Mouse (Mus musculus): ENCODE data around the gene Eid2b. TPM values are rescaled to one million over a fixed set of nuclear protein-coding genes. Genes with fewer than 3 reads are reported as not detected.
A peak's percentile ranks its signal among the peaks of the same experiment; 100 is the strongest.
"Not testable (repeated sequence)": the region's sequence is repeated elsewhere in the genome, so short reads cannot be mapped to it uniquely, and the experiment has no call there.

Gene Eid2b
- total RNA-seq (2014; rRNA removed): 1.9 and 3.0 TPM in 2 replicates
- polyA plus RNA-seq (2012; rRNA removed): 3.5 and 3.9 TPM in 2 replicates

GRCm38 (mm10) chr7:28277615-28278278 lies at the start of gene Eid2b:
Gene Eid2b, plus strand, starts transcription at chr7:28277739.
- Histone ChIP-seq H3K4me1 (ENCODE audit: control insufficient read depth, insufficient read depth, low read length) (no peaks in the 10 kb centered on the region), H3K27me3 (ENCODE audit: control insufficient read depth, insufficient read depth, low read length) (no peaks in the 10 kb centered on the region), H3K27ac (replicated peaks; ENCODE audit: insufficient read depth, low read depth, low read length) (peak within 1 kb of the TSS; percentile 61), H3K79me2 (ENCODE audit: control insufficient read depth, insufficient read depth, low read length) (no peaks in the 10 kb centered on the region), H3K9ac (ENCODE audit: low read depth, low read length) (peak within 1 kb of the TSS; percentile 83), H3K36me3 (ENCODE audit: control insufficient read depth, insufficient read depth, low read length) (no peaks in the 10 kb centered on the region), H3K4me3 (ENCODE audit: insufficient read depth, low read depth, low read length) (peak within 1 kb of the TSS; percentile 67)
- WGBS: 2% methylated on average over 68 of the region's 68 CpGs
- peak; percentile 77 for DNase-seq (ENCODE audit: extremely low read depth, low read depth, low spot score)
- no peak for TF ChIP-seq POLR2A (IDR thresholded peaks at IDR 0.05; ENCODE audit: extremely low read depth, insufficient read depth, low read length)
- peak; percentile 95 for TF ChIP-seq CTCF (IDR thresholded peaks at IDR 0.05; ENCODE audit: low read depth, low read length)

GRCm38 (mm10) chr7:28243943-28244342 lies 33.6 kb upstream of the Eid2b start:
- WGBS: 12% methylated on average over 2 of the region's 2 CpGs
- not testable (repeated sequence) for H3K4me3 ChIP-seq (ENCODE audit: insufficient read depth, low read depth, low read length); H3K9ac ChIP-seq (ENCODE audit: low read depth, low read length); H3K4me1 ChIP-seq (ENCODE audit: control insufficient read depth, insufficient read depth, low read length); H3K27me3 ChIP-seq (ENCODE audit: control insufficient read depth, insufficient read depth, low read length); H3K79me2 ChIP-seq (ENCODE audit: control insufficient read depth, insufficient read depth, low read length); H3K27ac ChIP-seq (replicated peaks; ENCODE audit: insufficient read depth, low read depth, low read length); H3K36me3 ChIP-seq (ENCODE audit: control insufficient read depth, insufficient read depth, low read length)
- DNase-seq (ENCODE audit: extremely low read depth, low read depth, low spot score): peak; percentile 69

DNA sequence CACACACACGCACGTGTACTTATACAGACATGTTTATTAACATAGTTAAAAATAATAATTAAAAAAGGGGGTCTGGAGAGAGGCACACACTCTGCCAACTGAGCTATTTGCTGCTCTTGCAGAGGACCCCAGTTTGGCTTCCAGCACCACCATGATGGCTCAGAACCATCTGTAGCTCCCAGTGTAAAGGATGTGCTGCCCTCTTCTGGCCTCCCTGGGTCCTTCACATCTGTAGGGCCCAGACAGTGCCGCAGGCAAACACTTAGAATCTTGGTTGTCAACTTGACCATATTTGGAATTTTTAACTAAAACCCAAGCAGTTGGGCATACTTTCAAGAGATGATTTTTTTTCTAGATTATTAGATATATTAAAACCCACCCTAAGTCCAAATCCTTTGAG lies 28.6 kb upstream of the Eid2b start:
- H3K4me3 ChIP-seq (ENCODE audit: insufficient read depth, low read depth, low read length): no peak overlapping the region
- TF ChIP-seq CTCF (IDR thresholded peaks at IDR 0.05; ENCODE audit: low read depth, low read length): no peak
- no peak for TF ChIP-seq POLR2A (IDR thresholded peaks at IDR 0.05; ENCODE audit: extremely low read depth, insufficient read depth, low read length)
- H3K36me3 ChIP-seq (ENCODE audit: control insufficient read depth, insufficient read depth, low read length): no peaks in the 10 kb centered on the region
- H3K9ac ChIP-seq (ENCODE audit: low read depth, low read length): no peak overlapping the region
- no peaks in the 10 kb centered on the region for H3K79me2 ChIP-seq (ENCODE audit: control insufficient read depth, insufficient read depth, low read length)
- 92% methylated on average over 3 of the region's 3 CpGs for WGBS
- H3K27me3 ChIP-seq (ENCODE audit: control insufficient read depth, insufficient read depth, low read length): no peaks in the 10 kb centered on the region
- no peak overlapping the region for H3K27ac ChIP-seq (replicated peaks; ENCODE audit: insufficient read depth, low read depth, low read length)
- no peaks in the 10 kb centered on the region for H3K4me1 ChIP-seq (ENCODE audit: control insufficient read depth, insufficient read depth, low read length)
- DNase-seq (ENCODE audit: extremely low read depth, low read depth, low spot score): no peak

GRCm38 (mm10) chr7:28251976-28252375 lies 25.6 kb upstream of the Eid2b start:
- TF ChIP-seq POLR2A (IDR thresholded peaks at IDR 0.05; ENCODE audit: extremely low read depth, insufficient read depth, low read length) (no peak), CTCF (IDR thresholded peaks at IDR 0.05; ENCODE audit: low read depth, low read length) (no peak)
- Histone ChIP-seq H3K36me3 (ENCODE audit: control insufficient read depth, insufficient read depth, low read length) (no peaks in the 10 kb centered on the region), H3K27ac (replicated peaks; ENCODE audit: insufficient read depth, low read depth, low read length) (no peak overlapping the region), H3K27me3 (ENCODE audit: control insufficient read depth, insufficient read depth, low read length) (no peaks in the 10 kb centered on the region), H3K79me2 (ENCODE audit: control insufficient read depth, insufficient read depth, low read length) (no peaks in the 10 kb centered on the region), H3K9ac (ENCODE audit: low read depth, low read length) (no peak overlapping the region), H3K4me3 (ENCODE audit: insufficient read depth, low read depth, low read length) (no peak overlapping the region), H3K4me1 (ENCODE audit: control insufficient read depth, insufficient read depth, low read length) (no peaks in the 10 kb centered on the region)
- WGBS: 87% methylated on average over 17 of the region's 17 CpGs
- DNase-seq (ENCODE audit: extremely low read depth, low read depth, low spot score): no peak

- no peaks in the 10 kb centered on the region for H3K4me1 ChIP-seq (ENCODE audit: control insufficient read depth, insufficient read depth, low read length)
- H3K4me3 ChIP-seq (ENCODE audit: insufficient read depth, low read depth, low read length): no peak overlapping the region
- no peak for DNase-seq (ENCODE audit: extremely low read depth, low read depth, low spot score)
- no peak overlapping the region for H3K27ac ChIP-seq (replicated peaks; ENCODE audit: insufficient read depth, low read depth, low read length)
- H3K36me3 ChIP-seq (ENCODE audit: control insufficient read depth, insufficient read depth, low read length): no peaks in the 10 kb centered on the region
- TF ChIP-seq POLR2A (IDR thresholded peaks at IDR 0.05; ENCODE audit: extremely low read depth, insufficient read depth, low read length) (no peak), CTCF (IDR thresholded peaks at IDR 0.05; ENCODE audit: low read depth, low read length) (no peak)
- WGBS: 82% methylated on average over 6 of the region's 6 CpGs
- no peaks in the 10 kb centered on the region for H3K27me3 ChIP-seq (ENCODE audit: control insufficient read depth, insufficient read depth, low read length)
- no peaks in the 10 kb centered on the region for H3K79me2 ChIP-seq (ENCODE audit: control insufficient read depth, insufficient read depth, low read length)
- H3K9ac ChIP-seq (ENCODE audit: low read depth, low read length): no peak overlapping the region
These were observed 22.9 kb upstream of the Eid2b start for GRCm38 (mm10) chr7:28254591-28254990.

DNA sequence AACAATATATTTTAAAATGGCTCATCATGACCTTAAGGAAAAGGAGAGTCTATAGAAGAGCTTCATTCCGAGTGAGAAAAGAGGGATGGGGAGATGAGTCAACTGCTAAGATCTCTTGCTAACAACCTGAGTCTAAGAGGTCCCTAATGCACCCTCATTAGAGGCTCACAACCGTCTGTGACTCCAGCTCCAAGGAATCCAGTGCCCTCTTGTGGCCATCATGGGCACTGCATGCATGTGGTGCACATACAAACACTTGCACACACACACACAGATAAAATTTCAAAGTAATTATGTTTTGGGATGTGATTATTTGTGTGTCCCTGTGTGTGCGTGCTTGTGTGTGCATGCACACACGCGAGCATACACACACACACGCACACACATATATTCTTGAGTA lies 22.1 kb upstream of the Eid2b start:
- Histone ChIP-seq H3K36me3 (ENCODE audit: control insufficient read depth, insufficient read depth, low read length) (no peaks in the 10 kb centered on the region), H3K4me3 (ENCODE audit: insufficient read depth, low read depth, low read length) (no peak overlapping the region), H3K27me3 (ENCODE audit: control insufficient read depth, insufficient read depth, low read length) (no peaks in the 10 kb centered on the region), H3K27ac (replicated peaks; ENCODE audit: insufficient read depth, low read depth, low read length) (no peak overlapping the region), H3K4me1 (ENCODE audit: control insufficient read depth, insufficient read depth, low read length) (no peaks in the 10 kb centered on the region), H3K9ac (ENCODE audit: low read depth, low read length) (no peak overlapping the region), H3K79me2 (ENCODE audit: control insufficient read depth, insufficient read depth, low read length) (no peaks in the 10 kb centered on the region)
- DNase-seq (ENCODE audit: extremely low read depth, low read depth, low spot score): no peak
- TF ChIP-seq POLR2A (IDR thresholded peaks at IDR 0.05; ENCODE audit: extremely low read depth, insufficient read depth, low read length) (no peak), CTCF (IDR thresholded peaks at IDR 0.05; ENCODE audit: low read depth, low read length) (peak; percentile 43; the same call in 1 of the 2 replicates)
- 90% methylated on average over 6 of the region's 6 CpGs for WGBS
